Mouse (Mus musculus): ENCODE measurements around the gene Tm9sf2. TPM values are rescaled to one million over a fixed set of nuclear protein-coding genes. Genes with fewer than 3 reads are reported as not detected.

Tm9sf2 gene
- total RNA-seq, 2 experiments from 2014 or later = 128 to 183 TPM

GRCm38 (mm10) chr14:122170202-122170781 lies 63.5 kb downstream of the Tm9sf2 start:
- no peak for DNase-seq (ENCODE audit: low spot score in 2 of 2)

GRCm38 (mm10) chr14:122171031-122171430 lies 64.2 kb downstream of the Tm9sf2 start:
- DNase-seq (ENCODE audit: low spot score in 2 of 2) = no peak

DNA sequence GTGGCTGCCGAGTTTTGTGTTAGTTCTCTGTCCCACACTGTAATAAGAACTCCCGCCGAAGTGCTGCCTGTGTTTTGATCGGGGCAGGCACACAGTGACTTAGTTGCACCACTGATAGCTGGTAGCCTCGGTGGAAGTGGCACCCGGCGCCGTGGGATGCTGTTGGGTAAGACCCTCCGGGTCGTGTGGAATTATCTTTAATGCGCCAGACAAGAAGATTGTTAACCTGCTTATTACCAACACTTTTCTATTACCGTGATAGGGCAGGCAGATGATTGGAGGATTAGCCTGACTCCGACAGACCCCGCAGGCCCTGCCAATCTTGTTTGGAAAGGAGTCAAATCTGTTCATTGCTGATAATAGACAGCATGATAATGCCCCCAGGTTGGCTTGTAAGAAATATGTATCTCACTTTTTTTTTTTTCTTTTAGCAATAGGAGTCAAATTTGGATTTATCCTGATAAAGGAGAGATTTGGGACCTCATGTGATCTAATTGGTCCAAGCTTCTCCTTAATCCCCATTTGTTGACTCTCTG lies 69.5 kb downstream of the Tm9sf2 start:
- DNase-seq (ENCODE audit: low spot score in 2 of 2) = no peak

DNA sequence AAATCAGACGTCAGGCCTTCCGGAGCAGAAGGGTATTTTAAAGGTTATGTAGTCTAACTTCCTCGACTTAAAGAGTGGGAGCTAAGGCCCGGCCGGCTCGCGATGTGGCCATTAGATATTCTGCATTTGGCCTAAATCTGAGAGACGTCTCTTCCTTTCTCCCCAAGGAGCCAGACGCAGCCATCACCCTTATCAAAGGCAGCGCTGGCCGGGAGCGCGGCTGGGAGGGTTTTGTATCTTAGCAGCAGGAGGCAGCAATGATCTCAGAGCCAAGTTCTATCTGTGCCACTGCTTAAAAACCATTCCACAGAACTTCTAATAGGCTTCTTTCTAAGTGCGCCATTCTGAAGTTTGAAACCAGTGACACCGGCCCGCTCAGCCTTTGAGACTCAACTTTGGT lies 72.4 kb downstream of the Tm9sf2 start:
- DNase-seq (ENCODE audit: low spot score in 2 of 2) = no peak

DNA sequence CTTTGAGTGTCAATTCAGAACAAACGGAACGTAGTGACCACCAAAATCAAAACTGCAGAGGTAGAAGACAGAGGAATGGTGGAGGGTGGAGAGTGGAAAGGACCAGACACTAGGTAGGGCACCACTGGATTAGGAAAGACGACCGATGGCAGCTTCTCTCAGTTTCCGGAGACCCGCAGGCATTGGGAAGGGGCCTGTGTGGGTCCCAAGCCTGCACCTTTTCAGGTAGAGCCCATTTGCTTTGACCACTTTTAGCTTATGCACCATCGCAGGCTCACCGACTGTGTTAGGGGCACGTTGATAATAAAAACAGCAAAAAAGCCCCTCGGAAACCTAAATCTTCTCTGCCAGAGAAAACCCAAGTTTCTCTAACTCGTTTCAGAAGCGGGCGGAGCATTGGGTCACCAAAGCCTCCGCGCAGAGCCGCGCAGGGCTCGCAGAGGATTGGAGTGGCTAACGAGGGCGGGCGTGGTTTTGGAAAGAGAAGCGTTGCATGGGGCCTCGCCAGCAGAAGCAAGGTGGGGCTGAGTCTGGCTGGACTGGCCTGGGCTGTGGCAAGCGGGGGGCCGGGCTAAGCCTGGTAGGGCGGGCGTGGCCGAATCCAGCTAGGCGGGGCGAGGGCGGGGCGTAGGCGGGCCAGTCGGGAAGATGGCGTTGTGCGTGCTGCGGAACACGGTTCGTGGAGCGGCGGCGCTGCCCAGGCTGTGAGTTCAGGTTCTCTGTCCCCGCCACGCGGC lies 74.4 kb downstream of the Tm9sf2 start, which contains the start of gene Clybl:
TSS of gene Clybl (plus strand) at position 627 of the 737 bp plus-strand sequence.
- peak; percentile 98 for DNase-seq (ENCODE audit: low spot score in 2 of 2)

GRCm38 (mm10) chr14:122181815-122182157 lies 74.9 kb downstream of the Tm9sf2 start:
- no peak for DNase-seq (ENCODE audit: low spot score in 2 of 2)

DNA sequence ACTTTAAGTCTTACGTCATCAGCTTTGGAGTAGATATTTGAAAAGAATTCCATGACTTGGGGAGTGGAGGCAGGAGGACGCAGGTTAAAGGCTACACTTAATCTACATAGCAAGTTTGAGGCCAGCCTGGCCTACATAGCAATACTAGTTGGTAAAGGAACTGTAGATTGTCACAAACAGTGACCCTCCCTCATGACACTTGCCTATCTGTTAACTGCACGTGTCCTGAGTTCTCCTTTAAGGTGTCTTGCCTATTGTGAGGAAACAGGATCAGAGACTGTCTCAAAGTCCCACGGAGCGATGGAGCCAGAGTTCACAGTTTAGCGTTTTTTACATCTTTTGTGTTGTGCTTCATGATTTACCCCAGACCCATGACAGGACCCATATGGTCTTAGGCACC lies 75.4 kb downstream of the Tm9sf2 start:
- no peak for DNase-seq (ENCODE audit: low spot score in 2 of 2)

DNA sequence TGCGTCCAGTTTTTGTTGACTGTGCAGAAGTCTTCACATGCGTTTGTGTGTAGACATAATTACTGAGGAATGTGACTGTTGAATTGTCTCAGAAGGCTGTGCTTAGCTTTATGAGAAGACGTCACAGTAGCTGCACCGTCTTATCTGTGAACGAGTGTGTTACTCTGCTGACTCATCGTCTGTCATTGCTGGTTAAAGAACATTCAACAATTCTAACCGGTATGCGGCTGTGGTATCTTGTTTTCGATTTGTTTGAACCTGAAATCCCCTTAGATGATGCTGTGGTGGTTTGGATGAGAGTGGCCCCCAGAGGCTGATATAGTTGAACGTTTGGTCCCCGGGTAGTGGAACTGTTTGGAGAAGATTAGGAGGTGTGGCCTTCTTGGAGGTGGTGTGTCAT lies 77.1 kb downstream of the Tm9sf2 start:
- no peak for DNase-seq (ENCODE audit: low spot score in 2 of 2)

- no peak for DNase-seq (ENCODE audit: low spot score in 2 of 2)
Observed at GRCm38 (mm10) chr14:122188250-122188649, 81.4 kb downstream of the Tm9sf2 start.

DNA sequence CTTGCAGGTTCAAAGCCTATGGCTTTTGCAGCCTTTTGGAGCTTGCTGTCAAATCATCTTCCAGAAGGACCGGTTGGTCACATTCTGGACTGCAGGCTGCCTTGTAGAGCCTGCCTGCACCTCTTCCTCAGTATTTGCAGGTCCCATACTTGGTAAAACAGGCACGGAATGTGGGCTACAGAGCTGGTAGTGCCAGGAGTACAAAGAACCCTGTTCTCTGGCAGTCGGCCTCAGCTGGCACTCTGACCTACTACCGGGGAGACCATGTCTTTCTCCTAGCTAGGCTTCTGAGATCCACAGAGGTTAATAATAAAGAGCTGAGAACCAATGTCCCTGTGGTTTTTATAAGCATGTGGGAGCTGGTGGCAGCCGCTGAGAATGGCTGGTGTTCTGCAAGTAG lies 83.1 kb downstream of the Tm9sf2 start:
- DNase-seq (ENCODE audit: low spot score in 2 of 2) = no peak

DNA sequence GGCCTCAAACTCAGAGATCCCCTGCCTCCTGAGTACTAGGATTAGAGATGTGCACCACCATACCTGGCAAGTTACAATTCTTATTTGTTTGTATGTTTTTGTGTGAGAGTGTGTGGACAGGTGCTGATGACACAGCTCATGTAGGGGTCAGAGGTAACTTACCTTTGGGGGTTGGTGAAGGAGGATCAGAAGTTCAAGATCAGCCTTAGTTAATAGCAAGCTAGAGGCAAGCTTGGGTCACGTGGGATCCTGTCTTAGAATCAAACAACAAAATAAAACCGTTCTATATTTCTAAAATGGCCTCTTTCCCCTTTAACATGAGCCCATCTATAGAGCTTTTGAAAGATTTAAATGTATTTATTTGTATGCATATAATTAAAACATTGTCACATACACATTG lies 83.7 kb downstream of the Tm9sf2 start:
- DNase-seq (ENCODE audit: low spot score in 2 of 2) = no peak

- peak; percentile 60 to 61 for DNase-seq (ENCODE audit: low spot score in 2 of 2)
Observed at GRCm38 (mm10) chr14:122190941-122191510, 84.2 kb downstream of the Tm9sf2 start.

DNA sequence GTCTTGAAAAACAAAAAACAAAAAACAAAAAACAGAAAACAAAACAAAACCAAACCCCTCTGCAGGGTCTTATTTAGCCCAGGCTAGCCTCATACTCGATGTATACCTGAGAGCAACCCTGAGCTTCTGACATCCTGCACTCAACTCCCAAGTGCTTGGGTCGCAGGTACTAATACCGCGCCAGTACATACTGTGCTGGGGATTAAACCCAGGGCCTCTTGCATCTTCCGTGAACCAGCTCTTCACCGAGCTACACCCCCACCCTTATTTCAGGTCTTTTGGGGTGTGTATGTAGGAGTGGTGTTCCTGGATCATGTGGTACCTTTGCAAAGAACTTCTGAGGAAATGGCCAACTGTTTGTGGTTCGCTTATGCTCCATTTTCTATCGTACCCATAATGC lies 87.8 kb downstream of the Tm9sf2 start:
- DNase-seq (ENCODE audit: low spot score in 2 of 2) = no peak

GRCm38 (mm10) chr14:122196851-122197250 lies 90.0 kb downstream of the Tm9sf2 start:
- DNase-seq (ENCODE audit: low spot score in 2 of 2) = peak in 1 of 2 experiments; percentile 13

DNA sequence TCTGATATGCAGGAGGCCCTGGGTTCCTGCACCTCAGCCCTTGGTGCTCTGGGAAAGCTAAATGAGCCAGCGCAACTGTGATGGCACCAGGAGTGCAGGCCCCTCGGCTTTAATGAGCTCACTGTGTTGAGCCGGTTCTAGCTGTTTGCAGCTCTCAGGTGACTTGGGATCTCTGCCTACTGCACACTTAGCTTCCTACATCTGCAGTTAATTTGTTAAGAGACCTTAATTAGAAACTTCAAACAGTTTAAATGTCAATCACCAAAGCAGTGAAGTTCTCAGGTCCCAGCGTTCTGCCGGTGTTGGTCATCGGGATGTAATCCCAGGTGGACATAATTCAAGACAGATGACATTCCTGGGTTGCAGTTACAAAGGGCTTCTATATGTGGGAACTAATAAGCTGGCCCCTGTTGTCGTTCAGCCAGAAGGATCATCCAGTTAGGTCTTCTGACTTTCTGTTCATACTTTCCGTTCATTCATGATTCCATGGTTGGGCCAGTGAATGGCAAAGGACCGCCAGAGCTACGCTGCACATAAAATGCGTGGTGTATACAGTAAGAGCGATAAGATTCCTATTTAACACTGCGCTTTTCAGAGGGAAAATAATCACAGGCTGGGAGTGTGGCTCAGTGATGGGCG lies 93.5 kb downstream of the Tm9sf2 start:
- no peak for DNase-seq (ENCODE audit: low spot score in 2 of 2)

DNA sequence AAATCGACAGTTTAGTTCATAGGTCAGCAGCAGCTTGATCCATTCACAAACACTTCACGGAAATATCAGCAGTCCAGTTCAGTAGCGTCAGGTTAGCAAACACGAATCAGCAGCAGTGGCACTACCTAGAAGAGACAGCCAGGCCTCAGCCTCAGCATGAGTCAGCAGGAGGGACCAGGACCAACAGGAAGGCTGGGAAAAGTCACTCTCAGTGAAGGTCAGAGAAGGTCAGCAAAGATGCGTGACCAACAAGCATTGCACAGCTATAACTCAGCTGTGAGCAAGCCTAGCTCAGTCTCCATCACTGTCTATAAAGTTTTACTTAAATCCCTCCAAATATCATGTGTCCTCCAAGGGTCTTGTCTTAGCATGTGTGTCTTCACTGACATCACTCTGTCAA lies 102.3 kb downstream of the Tm9sf2 start:
- DNase-seq (ENCODE audit: low spot score in 2 of 2) = peak in 1 of 2 experiments; percentile 12

Other genes starting within 250 kb of the Tm9sf2 start
- gene Ubac2, start 228.4 kb upstream of the Tm9sf2 start, total RNA-seq (2021) = 10 to 100 TPM; 32.8 to 35.1 TPM
- gene Gpr18, start 191.3 kb upstream of the Tm9sf2 start, total RNA-seq (2021) = under 1 TPM; 0.20 to 0.45 TPM
- gene Gpr183, start 141.8 kb upstream of the Tm9sf2 start, total RNA-seq (2021) = under 1 TPM; 0.67 to 0.93 TPM
- not detected for gene Timm8a2, start 72.4 kb upstream of the Tm9sf2 start, total RNA-seq (2021)
- 100 to 1,000 TPM in 1 of 2 experiments, 10 to 100 TPM in 1; 82.6 to 144 TPM for gene Clybl, start 74.7 kb downstream of the Tm9sf2 start, total RNA-seq (2021)